Mouse (Mus musculus) forebrain, embryonic 14.5 days (tissue): ENCODE measurements around the gene Agpat2. TPM values are rescaled to one million over a fixed set of nuclear protein-coding genes. Genes with fewer than 3 reads are reported as not detected.

Experiments used
- ATAC-seq: fragments of 200-750 bp; cut with Nextera tagmentation; 2 replicates; pipeline ENCODE4 v1.8.0; 2017; ENCODE audit warnings: mild to moderate bottlenecking, moderate library complexity
- DNase-seq: peaks from one replicate; pipeline ENCODE4 v3.0.0-alpha.2; 2015; ENCODE audit warnings: low spot score
- H3K27ac ChIP-seq: fragments of 300-500 bp; sonication (generic); 2 replicates; pipeline ENCODE4 v1.5.1; 2014; ENCODE audit warnings: low read depth, mild to moderate bottlenecking, control low read depth, low read length, moderate library complexity
- H3K27me3 ChIP-seq: fragments of 300-500 bp; sonication (generic); replicated peaks from 2 replicates; pipeline ENCODE4 v1.6.1; 2014; ENCODE audit warnings: low read length, control low read depth, mixed read lengths; ENCODE audit not compliant: control insufficient read depth, insufficient read depth
- H3K36me3 ChIP-seq: fragments of 300-500 bp; sonication (generic); 2 replicates; pipeline ENCODE4 v1.6.1; 2014; ENCODE audit warnings: low read length, control low read depth; ENCODE audit not compliant: control insufficient read depth, insufficient read depth
- H3K4me1 ChIP-seq: fragments of 300-500 bp; sonication (generic); 2 replicates; pipeline ENCODE4 v1.6.1; 2014; ENCODE audit warnings: antibody characterized with exemption, low read length, control low read depth; ENCODE audit not compliant: control insufficient read depth, insufficient read depth
- H3K4me2 ChIP-seq: fragments of 300-500 bp; sonication (generic); 2 replicates; pipeline ENCODE4 v1.6.1; 2014; ENCODE audit warnings: mild to moderate bottlenecking, control low read depth, low read length
- H3K4me3 ChIP-seq: fragments of 300-500 bp; sonication (generic); 2 replicates; pipeline ENCODE4 v1.5.1; 2014; ENCODE audit warnings: low read depth, low read length, control low read depth
- H3K9ac ChIP-seq: fragments of 300-500 bp; sonication (generic); 2 replicates; pipeline ENCODE4 v1.6.1; 2014; ENCODE audit warnings: mild to moderate bottlenecking, low read length, control low read depth, moderate library complexity
- H3K9me3 ChIP-seq: fragments of 300-500 bp; sonication (generic); replicated peaks from 2 replicates; pipeline ENCODE4 v1.6.1; 2016; ENCODE audit warnings: low read length, control low read depth, mixed read lengths; ENCODE audit not compliant: control insufficient read depth
- WGBS: fragments of 180-500 bp; shearing (Covaris S2); extraction: QIAGEN DNeasy Blood & Tissue Kit; methylation state at CpG from one replicate; pipeline ENCODE4 v1.1.7; 2014; 5-methylcytosine and 5-hydroxymethylcytosine counted together
- polyA plus RNA-seq: library from polyadenylated mRNA; unstranded; fragments of >200 nt; fragmentation: Nextera tagmentation; extraction: Ambion mirVana; gene quantifications from 2 replicates; pipeline ENCODE4 v1.2.1, GENCODE M21; 2014

Agpat2 gene
- polyA plus RNA-seq, 1 experiment from 2014 or later, result 4.0 TPM

- H3K27ac ChIP-seq, result no peak overlapping the region
- H3K9ac ChIP-seq, result no peak overlapping the region
- DNase-seq, result no peak
- no peaks in the 10 kb centered on the region; the same call in 1 of the 2 replicates for H3K4me1 ChIP-seq
- H3K27me3 ChIP-seq, result peaks cover 26% of the 10 kb centered on the region
- H3K9me3 ChIP-seq, result no peaks in the 10 kb centered on the region
- no peak overlapping the region for H3K4me2 ChIP-seq
- WGBS, result 89% methylated on average over 5 of the region's 5 CpGs
- H3K4me3 ChIP-seq, result no peak overlapping the region
- no peak for ATAC-seq
- H3K36me3 ChIP-seq, result no peaks in the 10 kb centered on the region
Observed at GRCm38 (mm10) chr2:26602631-26603030, 1.6 kb downstream of the Agpat2 start.

- no peak for ATAC-seq
- H3K9me3 ChIP-seq, result no peaks in the 10 kb centered on the region
- no peaks in the 10 kb centered on the region for H3K36me3 ChIP-seq
- H3K9ac ChIP-seq, result no peak overlapping the region
- no peaks in the 10 kb centered on the region; the same call in 1 of the 2 replicates for H3K4me1 ChIP-seq
- no peak overlapping the region for H3K27ac ChIP-seq
- 84% methylated on average over 1 of the region's 1 CpGs for WGBS
- H3K4me3 ChIP-seq, result no peak overlapping the region
- DNase-seq, result no peak
- no peak overlapping the region for H3K4me2 ChIP-seq
- H3K27me3 ChIP-seq, result peaks cover 26% of the 10 kb centered on the region
Observed at GRCm38 (mm10) chr2:26601595-26601994, 2.6 kb downstream of the Agpat2 start.

- ATAC-seq (no peak), DNase-seq (no peak)
- H3K4me3 ChIP-seq, result no peak overlapping the region
- no peaks in the 10 kb centered on the region for H3K9me3 ChIP-seq
- H3K27me3 ChIP-seq, result peaks cover 26% of the 10 kb centered on the region
- no peak overlapping the region for H3K4me2 ChIP-seq
- WGBS, result 90% methylated on average over 2 of the region's 2 CpGs
- H3K4me1 ChIP-seq, result no peaks in the 10 kb centered on the region; the same call in 1 of the 2 replicates
- no peak overlapping the region for H3K27ac ChIP-seq
- H3K9ac ChIP-seq, result no peak overlapping the region
- H3K36me3 ChIP-seq, result no peaks in the 10 kb centered on the region
Observed at GRCm38 (mm10) chr2:26600664-26601063, 3.6 kb downstream of the Agpat2 start.

GRCm38 (mm10) chr2:26599965-26600364 lies 4.3 kb downstream of the Agpat2 start:
- Histone ChIP-seq H3K4me2 (no peak overlapping the region), H3K36me3 (no peaks in the 10 kb centered on the region), H3K27ac (no peak overlapping the region), H3K9me3 (no peaks in the 10 kb centered on the region), H3K27me3 (peaks cover 26% of the 10 kb centered on the region), H3K4me1 (no peaks in the 10 kb centered on the region; the same call in 1 of the 2 replicates), H3K9ac (no peak overlapping the region), H3K4me3 (no peak overlapping the region)
- DNase-seq (no peak), ATAC-seq (no peak)
- WGBS, result 91% methylated on average over 4 of the region's 4 CpGs

- Histone ChIP-seq H3K36me3 (no peaks in the 10 kb centered on the region), H3K9me3 (no peaks in the 10 kb centered on the region), H3K9ac (no peak overlapping the region), H3K4me3 (no peak overlapping the region), H3K4me2 (no peak overlapping the region), H3K27ac (no peak overlapping the region), H3K4me1 (no peaks in the 10 kb centered on the region; the same call in 1 of the 2 replicates), H3K27me3 (peaks cover 12% of the 10 kb centered on the region)
- 85% methylated on average over 3 of the region's 3 CpGs for WGBS
- DNase-seq (no peak), ATAC-seq (no peak)
Observed at GRCm38 (mm10) chr2:26598462-26598861, 5.8 kb downstream of the Agpat2 start.

GRCm38 (mm10) chr2:26597810-26598209 lies 6.4 kb downstream of the Agpat2 start:
- no peaks in the 10 kb centered on the region for H3K4me1 ChIP-seq
- H3K9me3 ChIP-seq, result no peaks in the 10 kb centered on the region
- DNase-seq (no peak), ATAC-seq (no peak)
- no peak overlapping the region for H3K9ac ChIP-seq
- H3K4me2 ChIP-seq, result no peak overlapping the region
- no peak overlapping the region for H3K4me3 ChIP-seq
- H3K27ac ChIP-seq, result no peak overlapping the region
- H3K36me3 ChIP-seq, result no peaks in the 10 kb centered on the region
- WGBS, result 90% methylated on average over 2 of the region's 2 CpGs
- H3K27me3 ChIP-seq, result peaks cover 5% of the 10 kb centered on the region

GRCm38 (mm10) chr2:26596898-26597297 lies 7.3 kb downstream of the Agpat2 start:
- ATAC-seq, result no peak
- H3K4me1 ChIP-seq, result no peaks in the 10 kb centered on the region
- H3K27me3 ChIP-seq, result no peaks in the 10 kb centered on the region
- H3K9ac ChIP-seq, result no peak overlapping the region
- H3K4me3 ChIP-seq, result no peak overlapping the region
- H3K9me3 ChIP-seq, result no peaks in the 10 kb centered on the region
- WGBS, result 93% methylated on average over 3 of the region's 3 CpGs
- DNase-seq, result no peak
- no peak overlapping the region for H3K27ac ChIP-seq
- H3K36me3 ChIP-seq, result no peaks in the 10 kb centered on the region
- H3K4me2 ChIP-seq, result no peak overlapping the region

GRCm38 (mm10) chr2:26595725-26596435 lies 8.3 kb downstream of the Agpat2 start:
- WGBS, result 88% methylated on average over 11 of the region's 11 CpGs
- H3K36me3 ChIP-seq, result no peaks in the 10 kb centered on the region
- DNase-seq (no peak), ATAC-seq (no peak)
- H3K9ac ChIP-seq, result no peak overlapping the region
- no peaks in the 10 kb centered on the region for H3K9me3 ChIP-seq
- H3K4me1 ChIP-seq, result no peaks in the 10 kb centered on the region
- no peaks in the 10 kb centered on the region for H3K27me3 ChIP-seq
- H3K27ac ChIP-seq, result no peak overlapping the region
- H3K4me3 ChIP-seq, result no peak overlapping the region
- H3K4me2 ChIP-seq, result no peak overlapping the region

GRCm38 (mm10) chr2:26594934-26595724 lies 9.1 kb downstream of the Agpat2 start:
- no peak overlapping the region for H3K9ac ChIP-seq
- H3K4me1 ChIP-seq, result no peaks in the 10 kb centered on the region
- H3K27me3 ChIP-seq, result no peaks in the 10 kb centered on the region
- DNase-seq, result no peak
- no peak overlapping the region for H3K4me3 ChIP-seq
- WGBS, result 89% methylated on average over 6 of the region's 6 CpGs
- no peaks in the 10 kb centered on the region for H3K36me3 ChIP-seq
- no peak overlapping the region for H3K27ac ChIP-seq
- H3K9me3 ChIP-seq, result no peaks in the 10 kb centered on the region
- no peak for ATAC-seq
- no peak overlapping the region for H3K4me2 ChIP-seq
